Mouse (Mus musculus): ENCODE measurements around the gene Popdc2. TPM values are rescaled to one million over a fixed set of nuclear protein-coding genes. Genes with fewer than 3 reads are reported as not detected.

The Popdc2 gene
- polyA plus RNA-seq, 1 experiment from 2014 or later: 1.0 TPM

DNA sequence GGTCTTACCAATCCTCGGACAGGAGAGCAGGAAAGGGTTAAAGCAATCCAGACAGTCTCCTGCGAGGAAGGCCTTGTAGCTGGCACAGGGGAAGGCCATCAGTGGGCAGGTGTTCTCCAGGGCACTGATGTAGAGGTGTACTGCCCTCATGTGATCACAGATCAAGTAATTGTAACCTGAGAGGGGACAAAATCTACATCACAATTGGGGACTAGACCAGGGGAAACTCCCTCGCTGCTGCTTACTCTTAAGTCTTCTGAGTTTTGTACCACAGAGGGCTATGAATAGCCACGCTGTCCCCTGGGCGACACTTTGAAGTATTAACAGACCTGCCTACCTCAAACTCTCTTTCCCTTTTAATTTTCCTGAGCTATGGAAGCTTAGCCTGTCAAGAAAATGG, 45.6 kb downstream of the Popdc2 start:
- Histone ChIP-seq H3K27ac (ENCODE audit: low read depth, low read length) (no peak overlapping the region), H3K4me2 (replicated peaks; ENCODE audit: low read depth, low read length) (no peak overlapping the region), H3K9me3 (ENCODE audit: control insufficient read depth, low read length) (no peaks in the 10 kb centered on the region), H3K36me3 (ENCODE audit: control insufficient read depth, insufficient read depth, low read length) (no peaks in the 10 kb centered on the region), H3K9ac (ENCODE audit: low read depth, low read length) (no peak overlapping the region), H3K4me3 (ENCODE audit: low read depth, low read length) (no peak overlapping the region), H3K27me3 (ENCODE audit: control insufficient read depth, insufficient read depth, low read length) (no peaks in the 10 kb centered on the region), H3K4me1 (replicated peaks; ENCODE audit: control insufficient read depth, insufficient read depth, low read length) (no peaks in the 10 kb centered on the region)
- no peak for DNase-seq (ENCODE audit: low spot score)
- WGBS: 37% methylated on average over 5 of the region's 5 CpGs
- ATAC-seq (ENCODE audit: low FRiP score): no peak

GRCm38 (mm10) chr16:38408416-38408815, 46.4 kb downstream of the Popdc2 start:
- H3K9me3 ChIP-seq (ENCODE audit: control insufficient read depth, low read length): no peaks in the 10 kb centered on the region
- no peak overlapping the region for H3K27ac ChIP-seq (ENCODE audit: low read depth, low read length)
- no peaks in the 10 kb centered on the region for H3K4me1 ChIP-seq (replicated peaks; ENCODE audit: control insufficient read depth, insufficient read depth, low read length)
- no peak for DNase-seq (ENCODE audit: low spot score)
- no peak overlapping the region for H3K4me2 ChIP-seq (replicated peaks; ENCODE audit: low read depth, low read length)
- WGBS: 91% methylated on average over 8 of the region's 8 CpGs
- ATAC-seq (ENCODE audit: low FRiP score): no peak
- H3K36me3 ChIP-seq (ENCODE audit: control insufficient read depth, insufficient read depth, low read length): no peaks in the 10 kb centered on the region
- no peak overlapping the region for H3K9ac ChIP-seq (ENCODE audit: low read depth, low read length)
- no peaks in the 10 kb centered on the region for H3K27me3 ChIP-seq (ENCODE audit: control insufficient read depth, insufficient read depth, low read length)
- H3K4me3 ChIP-seq (ENCODE audit: low read depth, low read length): no peak overlapping the region

DNA sequence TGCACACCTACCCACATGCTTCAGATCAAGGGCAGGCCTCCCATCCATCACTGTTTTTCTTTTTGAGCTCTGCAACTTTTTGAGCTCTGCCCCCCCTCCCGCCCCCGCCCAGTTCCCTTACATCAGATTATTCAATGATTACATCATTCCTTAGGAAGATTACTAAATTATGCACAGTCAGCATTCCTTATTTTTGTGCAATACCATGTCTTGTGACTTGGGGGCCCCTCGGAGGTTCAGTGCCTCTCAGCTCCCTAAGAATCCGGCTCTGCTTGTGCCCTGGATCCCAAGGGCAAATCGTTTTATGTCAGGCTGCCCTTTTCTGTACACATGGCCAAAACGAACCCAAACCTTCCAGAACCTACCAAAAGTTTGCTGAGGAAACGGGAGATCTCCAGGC, 52.9 kb downstream of the Popdc2 start:
- Histone ChIP-seq H3K4me3 (ENCODE audit: low read depth, low read length) (no peak overlapping the region), H3K27ac (ENCODE audit: low read depth, low read length) (no peak overlapping the region), H3K27me3 (ENCODE audit: control insufficient read depth, insufficient read depth, low read length) (no peaks in the 10 kb centered on the region), H3K9ac (ENCODE audit: low read depth, low read length) (no peak overlapping the region), H3K4me2 (replicated peaks; ENCODE audit: low read depth, low read length) (no peak overlapping the region), H3K9me3 (ENCODE audit: control insufficient read depth, low read length) (no peaks in the 10 kb centered on the region), H3K4me1 (replicated peaks; ENCODE audit: control insufficient read depth, insufficient read depth, low read length) (no peaks in the 10 kb centered on the region), H3K36me3 (ENCODE audit: control insufficient read depth, insufficient read depth, low read length) (no peaks in the 10 kb centered on the region)
- 88% methylated on average over 7 of the region's 7 CpGs for WGBS
- DNase-seq (ENCODE audit: low spot score) (no peak), ATAC-seq (ENCODE audit: low FRiP score) (no peak)

DNA sequence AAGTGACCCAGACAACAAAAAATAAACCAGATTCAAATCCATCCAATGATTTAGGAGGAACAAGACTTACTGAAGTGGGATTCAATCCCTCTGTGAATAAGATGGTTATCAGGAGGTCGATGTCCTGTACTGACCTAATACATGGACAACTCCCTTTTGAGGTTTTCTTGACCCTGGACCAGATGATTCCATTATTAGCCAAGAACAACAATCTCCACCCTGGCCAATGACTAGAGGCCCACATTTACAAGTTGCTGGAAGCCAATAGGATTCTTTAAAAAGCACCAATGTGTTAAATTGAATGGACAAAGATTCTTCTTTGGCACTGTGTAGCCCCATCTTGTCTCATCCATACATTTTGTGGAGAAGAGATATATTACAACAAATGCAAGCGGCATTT, 63.4 kb downstream of the Popdc2 start:
- Histone ChIP-seq H3K4me2 (replicated peaks; ENCODE audit: low read depth, low read length) (no peak overlapping the region), H3K27ac (ENCODE audit: low read depth, low read length) (no peak overlapping the region), H3K36me3 (ENCODE audit: control insufficient read depth, insufficient read depth, low read length) (no peaks in the 10 kb centered on the region), H3K27me3 (ENCODE audit: control insufficient read depth, insufficient read depth, low read length) (no peaks in the 10 kb centered on the region; the same call in 1 of the 2 replicates), H3K4me3 (ENCODE audit: low read depth, low read length) (no peak overlapping the region), H3K9ac (ENCODE audit: low read depth, low read length) (no peak overlapping the region), H3K4me1 (replicated peaks; ENCODE audit: control insufficient read depth, insufficient read depth, low read length) (no peaks in the 10 kb centered on the region), H3K9me3 (ENCODE audit: control insufficient read depth, low read length) (no peaks in the 10 kb centered on the region)
- ATAC-seq (ENCODE audit: low FRiP score) (no peak), DNase-seq (ENCODE audit: low spot score) (no peak)
- WGBS: 89% methylated on average over 2 of the region's 2 CpGs

DNA sequence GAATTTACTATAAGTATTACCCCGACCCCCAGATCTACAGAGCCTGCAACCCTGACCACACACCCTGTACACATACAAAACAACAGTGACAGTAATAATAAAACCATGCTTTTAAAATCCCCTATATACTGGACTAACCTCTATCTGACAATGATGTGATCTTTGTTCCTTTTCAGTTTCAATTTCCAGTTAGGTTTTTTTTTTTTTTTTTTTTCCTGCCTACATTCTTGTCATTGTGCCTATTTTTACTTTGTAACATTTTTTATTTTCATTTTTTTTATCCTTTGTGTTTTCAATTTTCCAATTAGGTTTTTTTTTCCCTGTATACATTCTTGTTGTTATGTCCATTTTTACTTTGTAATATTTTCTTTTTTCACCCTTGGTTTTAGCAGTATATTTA, 63.8 kb downstream of the Popdc2 start:
- no peak overlapping the region for H3K27ac ChIP-seq (ENCODE audit: low read depth, low read length)
- H3K27me3 ChIP-seq (ENCODE audit: control insufficient read depth, insufficient read depth, low read length): no peaks in the 10 kb centered on the region; the same call in 1 of the 2 replicates
- WGBS: 89% methylated on average over 1 of the region's 1 CpGs
- H3K4me2 ChIP-seq (replicated peaks; ENCODE audit: low read depth, low read length): no peak overlapping the region
- no peaks in the 10 kb centered on the region for H3K4me1 ChIP-seq (replicated peaks; ENCODE audit: control insufficient read depth, insufficient read depth, low read length)
- no peaks in the 10 kb centered on the region for H3K36me3 ChIP-seq (ENCODE audit: control insufficient read depth, insufficient read depth, low read length)
- no peaks in the 10 kb centered on the region for H3K9me3 ChIP-seq (ENCODE audit: control insufficient read depth, low read length)
- no peak overlapping the region for H3K9ac ChIP-seq (ENCODE audit: low read depth, low read length)
- no peak for DNase-seq (ENCODE audit: low spot score)
- H3K4me3 ChIP-seq (ENCODE audit: low read depth, low read length): no peak overlapping the region
- no peak for ATAC-seq (ENCODE audit: low FRiP score)

Other genes with a start within 250 kb of the Popdc2 start
- gene Nr1i2, start 67.4 kb upstream of the Popdc2 start, polyA plus RNA-seq (2014; fragmentation: Nextera tagmentation; extraction: Ambion mirVana): 0.06 TPM in 1 of 2 replicates, not detected in the other
- 1.3 and 1.5 TPM in 2 replicates for gene Maats1, start 20.1 kb upstream of the Popdc2 start, polyA plus RNA-seq (2014; fragmentation: Nextera tagmentation; extraction: Ambion mirVana)
- gene Cox17, start 15.2 kb upstream of the Popdc2 start, polyA plus RNA-seq (2014; fragmentation: Nextera tagmentation; extraction: Ambion mirVana): 121 and 122 TPM in 2 replicates
- not detected in 2 replicates for gene Gm21987, start 15.2 kb upstream of the Popdc2 start, polyA plus RNA-seq (2014; fragmentation: Nextera tagmentation; extraction: Ambion mirVana)
- gene Pla1a, start 70.9 kb downstream of the Popdc2 start, polyA plus RNA-seq (2014; fragmentation: Nextera tagmentation; extraction: Ambion mirVana): 0.14 and 0.28 TPM in 2 replicates
- gene Adprh, start 90.5 kb downstream of the Popdc2 start, polyA plus RNA-seq (2014; fragmentation: Nextera tagmentation; extraction: Ambion mirVana): 116 and 125 TPM in 2 replicates
- gene Cd80, start 93.4 kb downstream of the Popdc2 start, polyA plus RNA-seq (2014; fragmentation: Nextera tagmentation; extraction: Ambion mirVana): 0.33 and 0.73 TPM in 2 replicates
- 26.9 and 35.6 TPM in 2 replicates for gene Timmdc1, start 160.5 kb downstream of the Popdc2 start, polyA plus RNA-seq (2014; fragmentation: Nextera tagmentation; extraction: Ambion mirVana)
- 69.8 and 77.3 TPM in 2 replicates for gene Poglut1, start 188.0 kb downstream of the Popdc2 start, polyA plus RNA-seq (2014; fragmentation: Nextera tagmentation; extraction: Ambion mirVana)
- gene Tmem39a, start 196.5 kb downstream of the Popdc2 start, polyA plus RNA-seq (2014; fragmentation: Nextera tagmentation; extraction: Ambion mirVana): 74.8 and 91.1 TPM in 2 replicates

Data from hindbrain, embryonic 11.5 days (tissue).